Mouse (Mus musculus) heart, adult 2 months (tissue): ENCODE measurements at regions not wholly inside any gene's neighbourhood (a gene's known extent, or its start where the extent isn't known, plus 50 kb on each side); places are given as distances from the start of the nearest gene placed in this dataset.

Source experiments
- DNase-seq, 2 experiments: peaks; one replicate each; pipeline ENCODE4 v3.0.0; 2021
- H3K27ac ChIP-seq: fragments of 200-600 bp; 2 replicates; pipeline ENCODE4 v1.8.1; 2022
- H3K27me3 ChIP-seq: fragments of 200-500 bp; 2 replicates; pipeline ENCODE4 v1.6.1; 2012; ENCODE audit warnings: mild to moderate bottlenecking, low read length, inconsistent platforms, mixed read lengths; ENCODE audit not compliant: control insufficient read depth, insufficient read depth
- H3K36me3 ChIP-seq: fragments of 200-500 bp; 2 replicates; pipeline ENCODE4 v1.6.1; 2012; ENCODE audit warnings: low read length, inconsistent platforms; ENCODE audit not compliant: control insufficient read depth, insufficient read depth
- H3K4me1 ChIP-seq: fragments of 200-500 bp; 2 replicates; pipeline ENCODE4 v1.6.1; 2011; ENCODE audit warnings: low read length; ENCODE audit not compliant: control insufficient read depth, insufficient read depth
- H3K4me3 ChIP-seq: fragments of 200-600 bp; 2 replicates; pipeline ENCODE4 v1.8.1; 2022
- H3K79me2 ChIP-seq: fragments of 200-500 bp; replicated peaks from 2 replicates; pipeline ENCODE4 v1.6.1; 2012; ENCODE audit warnings: mild to moderate bottlenecking, inconsistent platforms, low read length, moderate library complexity, mixed read lengths; ENCODE audit not compliant: control insufficient read depth, insufficient read depth
- H3K9ac ChIP-seq: fragments of 200-500 bp; 2 replicates; pipeline ENCODE4 v1.6.1; 2012; ENCODE audit warnings: low read depth, mild to moderate bottlenecking, control low read depth, inconsistent platforms, low read length, mixed read lengths
- CTCF ChIP-seq: fragments of 200-600 bp; IDR thresholded peaks from 2 replicates; pipeline ENCODE4 v1.8.1; 2022; ENCODE audit warnings: antibody characterized with exemption, mild to moderate bottlenecking, moderate library complexity
- EP300 ChIP-seq: fragments of 200-500 bp; IDR thresholded peaks from 2 replicates; pipeline ENCODE4 v1.6.1; 2011; ENCODE audit warnings: low read depth, low read length, control low read depth; ENCODE audit not compliant: insufficient read depth
- POLR2A ChIP-seq: fragments of 200-500 bp; IDR thresholded peaks from 2 replicates; pipeline ENCODE4 v1.6.1; 2011; ENCODE audit warnings: mild to moderate bottlenecking, low read depth, low read length, control low read depth; ENCODE audit not compliant: insufficient read depth
- WGBS: fragments of 180-500 bp; shearing (Covaris S2); methylation state at CpG from one replicate; pipeline ENCODE4 v1.1.7; 2018; 5-methylcytosine and 5-hydroxymethylcytosine counted together
- intact Hi-C: fragments of 180-260 bp; cut with DNase I; formaldehyde crosslinking; loops from one replicate; pipeline ENCODE4 v1.15.1; 2025

- Histone ChIP-seq H3K9ac (no peak overlapping the region), H3K27me3 (no peaks in the 10 kb centered on the region), H3K79me2 (no peaks in the 10 kb centered on the region), H3K4me1 (no peaks in the 10 kb centered on the region), H3K4me3 (no peak overlapping the region), H3K27ac (no peak overlapping the region), H3K36me3 (no peaks in the 10 kb centered on the region)
- intact Hi-C loops = no loop called here
- no peak for DNase-seq
- WGBS = 65% methylated on average over 9 of the region's 9 CpGs
- TF ChIP-seq CTCF = no peak
These were observed 254.0 kb downstream of the Cdh26 start for GRCm38 (mm10) chr2:178684026-178684958.

DNA sequence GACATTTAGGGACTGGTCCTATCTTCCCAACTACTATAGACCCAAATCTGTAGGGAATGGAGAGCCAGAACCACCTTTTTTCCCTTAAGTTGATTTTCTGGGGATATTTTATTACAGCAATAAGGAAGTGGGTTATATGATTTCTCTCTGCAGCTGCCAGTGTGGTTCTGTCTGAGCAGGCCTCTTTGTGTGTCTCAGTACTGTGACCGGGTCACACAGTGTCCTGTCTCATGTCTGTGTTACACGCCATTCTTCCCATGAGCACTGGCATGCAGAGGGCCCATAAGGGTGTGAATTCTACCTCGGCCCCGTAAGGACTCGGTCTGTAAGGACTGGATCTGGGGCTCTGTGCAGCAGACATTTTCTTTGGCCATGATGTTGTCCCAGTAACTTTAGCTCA lies 254.9 kb downstream of the Cdh26 start:
- H3K27me3 ChIP-seq = no peaks in the 10 kb centered on the region
- 85% methylated on average over 5 of the region's 5 CpGs for WGBS
- no peak overlapping the region for H3K9ac ChIP-seq
- TF ChIP-seq EP300 (no peak), POLR2A (no peak), CTCF (no peak)
- H3K4me3 ChIP-seq = no peak overlapping the region
- H3K79me2 ChIP-seq = no peaks in the 10 kb centered on the region
- intact Hi-C loops = no loop called here
- no peaks in the 10 kb centered on the region for H3K4me1 ChIP-seq
- H3K36me3 ChIP-seq = no peaks in the 10 kb centered on the region
- DNase-seq = no peak
- no peak overlapping the region for H3K27ac ChIP-seq

GRCm38 (mm10) chr2:178686167-178686601 lies 255.9 kb downstream of the Cdh26 start:
- Histone ChIP-seq H3K9ac (no peak overlapping the region), H3K36me3 (no peaks in the 10 kb centered on the region), H3K79me2 (no peaks in the 10 kb centered on the region), H3K27me3 (no peaks in the 10 kb centered on the region), H3K27ac (no peak overlapping the region), H3K4me3 (no peak overlapping the region), H3K4me1 (no peaks in the 10 kb centered on the region; the same call in 1 of the 2 replicates)
- TF ChIP-seq POLR2A (no peak), EP300 (no peak), CTCF (no peak)
- DNase-seq = no peak
- WGBS = 67% methylated on average over 7 of the region's 7 CpGs
- intact Hi-C loops = no loop called here

- WGBS = 71% methylated on average over 6 of the region's 6 CpGs
- Histone ChIP-seq H3K27me3 (no peaks in the 10 kb centered on the region), H3K27ac (no peak overlapping the region), H3K79me2 (no peaks in the 10 kb centered on the region), H3K36me3 (no peaks in the 10 kb centered on the region), H3K4me1 (peaks cover 2% of the 10 kb centered on the region; the same call in 1 of the 2 replicates), H3K4me3 (no peak overlapping the region), H3K9ac (no peak overlapping the region)
- DNase-seq = no peak
- TF ChIP-seq CTCF = no peak
- no peak for TF ChIP-seq POLR2A
- no peak for TF ChIP-seq EP300
- intact Hi-C loops = no loop called here
These were observed 258.3 kb downstream of the Cdh26 start for GRCm38 (mm10) chr2:178688586-178688985.

GRCm38 (mm10) chr2:178691190-178691864 lies 261.0 kb downstream of the Cdh26 start:
- Histone ChIP-seq H3K36me3 (no peaks in the 10 kb centered on the region), H3K4me3 (no peak overlapping the region), H3K4me1 (peaks cover 2% of the 10 kb centered on the region; the same call in 1 of the 2 replicates), H3K27me3 (no peaks in the 10 kb centered on the region), H3K27ac (no peak overlapping the region), H3K79me2 (no peaks in the 10 kb centered on the region), H3K9ac (no peak overlapping the region)
- intact Hi-C loops = no loop called here
- peak in 1 of 2 experiments; percentile 12 for DNase-seq
- WGBS = 65% methylated on average over 13 of the region's 13 CpGs
- no peak for TF ChIP-seq POLR2A
- TF ChIP-seq CTCF = no peak
- TF ChIP-seq EP300 = no peak

GRCm38 (mm10) chr2:178691865-178692228 lies 261.5 kb downstream of the Cdh26 start:
- no peak overlapping the region for H3K27ac ChIP-seq
- H3K27me3 ChIP-seq = no peaks in the 10 kb centered on the region
- H3K4me3 ChIP-seq = no peak overlapping the region
- H3K9ac ChIP-seq = no peak overlapping the region
- TF ChIP-seq CTCF = no peak
- TF ChIP-seq POLR2A = no peak
- no peaks in the 10 kb centered on the region for H3K79me2 ChIP-seq
- peaks cover 2% of the 10 kb centered on the region; the same call in 1 of the 2 replicates for H3K4me1 ChIP-seq
- DNase-seq = no peak
- intact Hi-C loops = no loop called here
- H3K36me3 ChIP-seq = no peaks in the 10 kb centered on the region
- 70% methylated on average over 4 of the region's 4 CpGs for WGBS
